Mouse (Mus musculus) E14TG2a.4 (cell line): ENCODE measurements at regions not wholly inside any gene's neighbourhood (a gene's known extent, or its start where the extent isn't known, plus 50 kb on each side); places are given as distances from the start of the nearest gene placed in this dataset.

Experiments used
- CTCF ChIP-seq: conservative IDR thresholded peaks from 2 replicates; pipeline ENCODE4 v1.5.1; 2014; ENCODE audit warnings: low read length
- NANOG ChIP-seq: IDR thresholded peaks from 2 replicates; pipeline ENCODE4 v1.6.1; 2014; ENCODE audit warnings: borderline replicate concordance, low read length, mixed read lengths
- POU5F1 ChIP-seq: IDR thresholded peaks from 2 replicates; pipeline ENCODE4 v1.6.1; 2014; ENCODE audit warnings: low read length, borderline replicate concordance

GRCm38 (mm10) chr11:79777988-79778387 lies 184.2 kb downstream of the Utp6 start:
- TF ChIP-seq CTCF (no peak), NANOG (no peak), POU5F1 (no peak)
